Mouse (Mus musculus) heart, embryonic 11.5 days (tissue): ENCODE results near the gene Cdk11b. TPM values are rescaled to one million over a fixed set of nuclear protein-coding genes. Genes with fewer than 3 reads are reported as not detected.
A peak's percentile ranks its signal among the peaks of the same experiment; 100 is the strongest.

Experiments used
- ATAC-seq: fragments of 200-750 bp; cut with Nextera tagmentation; replicated peaks from 2 replicates; pipeline ENCODE4 v1.8.0; 2017; ENCODE audit warnings: moderate library complexity; ENCODE audit not compliant: insufficient number of reproducible peaks, low FRiP score, low TSS enrichment
- H3K27ac ChIP-seq: fragments of 300-500 bp; sonication (generic); 2 replicates; pipeline ENCODE4 v1.5.1; 2014; ENCODE audit warnings: mild to moderate bottlenecking, low read depth, low read length
- H3K27me3 ChIP-seq: fragments of 300-500 bp; sonication (generic); 2 replicates; pipeline ENCODE4 v1.6.1; 2014; ENCODE audit warnings: mild to moderate bottlenecking, low read length, mixed read lengths; ENCODE audit not compliant: control insufficient read depth, insufficient read depth
- H3K36me3 ChIP-seq: fragments of 300-500 bp; sonication (generic); 2 replicates; pipeline ENCODE4 v1.6.1; 2014; ENCODE audit warnings: mild to moderate bottlenecking, low read length, moderate library complexity, mixed read lengths; ENCODE audit not compliant: control insufficient read depth, insufficient read depth
- H3K4me1 ChIP-seq: fragments of 300-500 bp; sonication (generic); 2 replicates; pipeline ENCODE4 v1.6.1; 2014; ENCODE audit warnings: low read length; ENCODE audit not compliant: control insufficient read depth, insufficient read depth
- H3K4me2 ChIP-seq: fragments of 300-500 bp; sonication (generic); 2 replicates; pipeline ENCODE4 v1.6.1; 2014; ENCODE audit warnings: mild to moderate bottlenecking, moderate library complexity
- H3K4me3 ChIP-seq: fragments of 300-500 bp; sonication (generic); 2 replicates; pipeline ENCODE4 v1.5.1; 2014; ENCODE audit warnings: low read depth, low read length
- H3K9ac ChIP-seq: fragments of 300-500 bp; sonication (generic); 2 replicates; pipeline ENCODE4 v1.6.1; 2014; ENCODE audit warnings: mild to moderate bottlenecking, low read depth, low read length, moderate library complexity
- H3K9me3 ChIP-seq: fragments of 300-500 bp; sonication (generic); replicated peaks from 2 replicates; pipeline ENCODE4 v1.6.1; 2016; ENCODE audit warnings: low read length; ENCODE audit not compliant: control insufficient read depth
- WGBS: fragments of 180-500 bp; shearing (Covaris S2); extraction: QIAGEN DNeasy Blood & Tissue Kit; methylation state at CpG from one replicate; pipeline ENCODE4 v1.1.7; 2014; ENCODE audit not compliant: insufficient replicate concordance; 5-methylcytosine and 5-hydroxymethylcytosine counted together
- polyA plus RNA-seq: library from polyadenylated mRNA; unstranded; fragments of >200 nt; fragmentation: Nextera tagmentation; extraction: Ambion mirVana; gene quantifications from 2 replicates; pipeline ENCODE4 v1.2.1, GENCODE M21; 2014

The Cdk11b gene
- polyA plus RNA-seq, 1 experiment from 2014 or later: 48.2 TPM

DNA sequence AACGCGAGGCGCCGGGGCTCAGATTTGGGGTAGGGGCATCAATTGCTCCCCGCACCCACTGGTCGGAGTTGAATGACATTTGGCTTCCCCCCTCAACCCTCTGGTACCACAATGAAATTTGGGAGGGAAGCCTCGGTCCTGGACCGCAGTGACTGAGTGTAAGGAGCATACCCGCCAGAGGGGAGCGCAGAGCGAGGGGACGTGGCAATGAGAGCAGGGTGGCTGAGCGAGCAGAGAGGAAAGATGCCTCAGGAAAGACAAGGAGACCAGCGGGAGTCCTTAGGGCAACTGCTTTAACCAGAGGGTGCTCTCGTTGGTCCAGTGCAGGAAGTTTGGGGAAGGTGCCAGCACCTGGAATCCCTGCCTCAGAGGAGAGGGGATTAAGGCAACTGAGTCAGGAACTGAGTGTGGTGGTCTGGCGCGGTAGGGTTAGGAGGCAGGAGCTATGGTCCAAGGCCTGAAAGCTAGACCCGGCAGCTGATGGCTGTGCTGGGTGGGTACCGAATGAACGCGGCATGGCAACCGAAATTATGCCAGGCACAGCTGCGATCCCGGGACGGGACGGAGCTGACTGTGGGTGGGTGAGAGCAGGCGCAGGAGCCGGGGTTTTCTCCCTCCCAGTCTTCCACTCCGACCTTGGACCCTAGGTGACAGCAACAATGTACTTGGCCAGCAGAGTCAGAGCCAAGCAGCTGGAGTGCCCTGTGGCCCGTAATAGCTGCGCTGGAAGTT lies 29.0 kb downstream of the Cdk11b start:
- H3K4me3 ChIP-seq: peak overlapping the region; percentile 46
- peaks cover 40% of the 10 kb centered on the region for H3K4me1 ChIP-seq
- 2% methylated on average over 31 of the region's 31 CpGs for WGBS
- ATAC-seq: no peak
- H3K36me3 ChIP-seq: peaks cover 26% of the 10 kb centered on the region
- peak overlapping the region; percentile 89 for H3K27ac ChIP-seq
- no peaks in the 10 kb centered on the region for H3K9me3 ChIP-seq
- peaks cover 30% of the 10 kb centered on the region for H3K27me3 ChIP-seq
- H3K4me2 ChIP-seq: peak overlapping the region; percentile 77
- peak overlapping the region; percentile 74 for H3K9ac ChIP-seq

DNA sequence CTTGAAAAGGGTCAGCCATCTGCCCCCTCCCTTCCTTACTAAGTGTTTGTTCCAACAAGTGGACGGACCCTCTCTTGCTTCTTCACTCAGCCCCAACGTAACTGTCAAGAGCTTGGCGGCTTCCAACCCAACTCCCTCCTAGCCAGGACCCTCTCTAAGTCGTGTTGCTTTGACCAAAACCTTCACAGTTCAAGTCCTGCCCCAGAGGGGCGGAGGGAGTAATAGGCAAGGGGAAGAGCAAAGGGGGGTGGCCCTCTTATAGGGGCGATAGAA lies 29.5 kb downstream of the Cdk11b start:
- H3K9me3 ChIP-seq: no peaks in the 10 kb centered on the region
- peaks cover 40% of the 10 kb centered on the region for H3K4me1 ChIP-seq
- H3K27ac ChIP-seq: no peak overlapping the region
- WGBS: 1% methylated on average over 6 of the region's 6 CpGs
- H3K27me3 ChIP-seq: peaks cover 30% of the 10 kb centered on the region
- ATAC-seq: no peak
- peak overlapping the region; percentile 46 for H3K4me3 ChIP-seq
- H3K4me2 ChIP-seq: peak overlapping the region; percentile 77
- H3K9ac ChIP-seq: peak overlapping the region; percentile 74; the same call in 1 of the 2 replicates
- peaks cover 24% of the 10 kb centered on the region for H3K36me3 ChIP-seq

DNA sequence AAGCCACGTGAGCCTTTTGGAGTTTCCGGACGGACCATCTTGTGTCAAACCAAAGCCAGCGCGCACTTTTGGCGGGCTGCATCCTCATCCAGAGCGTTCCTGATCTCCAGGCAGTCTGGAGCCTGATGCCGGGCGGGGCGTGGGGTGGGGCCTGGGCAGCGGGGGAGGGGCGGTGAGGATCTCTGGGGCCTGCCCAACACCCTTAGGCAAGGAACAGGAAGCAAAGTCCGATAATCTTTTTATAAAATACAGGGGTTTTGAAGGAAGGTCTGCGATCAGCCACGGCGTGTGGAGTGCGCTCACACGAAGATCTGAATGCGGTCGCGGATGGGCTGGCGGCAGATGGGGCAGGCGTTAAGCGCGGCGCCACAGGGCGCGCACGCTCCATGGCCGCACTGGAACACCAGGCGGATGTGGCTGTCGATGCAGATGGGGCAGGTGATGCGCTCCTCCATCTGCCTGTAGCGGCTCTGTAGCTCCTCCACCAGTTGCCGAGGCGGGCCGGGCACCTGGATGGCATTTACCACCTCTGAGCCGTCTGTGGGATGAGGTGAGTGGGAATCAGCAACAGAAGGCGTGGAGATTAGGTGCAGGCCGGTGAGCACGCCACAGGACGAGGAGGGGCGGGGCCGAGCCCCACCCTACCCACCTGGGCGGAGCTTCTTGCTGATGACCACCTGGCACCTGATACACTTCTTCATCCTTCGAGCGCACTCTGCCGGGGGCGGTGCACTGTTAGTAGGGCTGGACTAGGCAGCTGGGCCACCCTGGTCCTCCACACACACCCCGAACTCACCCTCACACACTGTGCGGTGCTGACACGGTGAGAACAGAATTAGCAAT lies 30.0 kb downstream of the Cdk11b start:
- H3K4me1 ChIP-seq: peaks cover 40% of the 10 kb centered on the region
- H3K9ac ChIP-seq: peak overlapping the region; percentile 63
- peak overlapping the region; percentile 77 for H3K4me2 ChIP-seq
- no peaks in the 10 kb centered on the region for H3K9me3 ChIP-seq
- peaks cover 30% of the 10 kb centered on the region for H3K27me3 ChIP-seq
- H3K27ac ChIP-seq: no peak overlapping the region
- H3K4me3 ChIP-seq: peak overlapping the region; percentile 46
- peaks cover 18% of the 10 kb centered on the region for H3K36me3 ChIP-seq
- 2% methylated on average over 52 of the region's 52 CpGs for WGBS
- ATAC-seq: peak; percentile 12; the same call in 1 of the 2 replicates

DNA sequence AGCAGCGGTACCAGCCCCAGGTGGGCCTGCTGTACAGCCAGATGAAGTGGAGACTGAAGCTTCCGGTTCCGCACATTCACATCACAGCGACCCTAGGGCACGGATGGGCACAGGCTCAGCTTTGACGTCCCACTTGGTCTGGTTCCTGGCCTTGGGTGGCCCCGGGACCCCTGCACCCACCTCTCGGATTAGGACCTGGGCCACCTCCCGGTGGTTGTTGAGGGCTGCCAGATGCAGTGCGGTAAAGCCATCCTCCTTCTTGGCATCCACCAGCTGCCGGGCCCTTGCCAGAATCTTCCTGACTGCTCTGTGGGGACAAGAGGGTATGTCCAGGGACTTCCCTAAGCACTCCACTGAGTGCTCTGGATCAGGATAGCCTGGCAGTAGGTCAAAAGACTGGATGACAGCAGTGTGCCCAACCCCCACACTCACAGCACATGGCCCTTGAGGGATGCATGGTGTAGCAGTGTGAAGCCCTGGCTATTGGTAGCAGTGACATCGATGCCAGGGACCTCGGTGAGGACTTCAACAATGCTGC lies 31.6 kb downstream of the Cdk11b start:
- Histone ChIP-seq H3K4me3 (no peak overlapping the region), H3K9ac (no peak overlapping the region), H3K36me3 (0 out of 2 replicates have a peak, but pooled peaks cover 4% of the 10 kb centered on the region), H3K4me2 (no peak overlapping the region), H3K27ac (no peak overlapping the region), H3K27me3 (peaks cover 30% of the 10 kb centered on the region), H3K9me3 (no peaks in the 10 kb centered on the region), H3K4me1 (peaks cover 37% of the 10 kb centered on the region)
- WGBS: 83% methylated on average over 13 of the region's 13 CpGs
- no peak for ATAC-seq

DNA sequence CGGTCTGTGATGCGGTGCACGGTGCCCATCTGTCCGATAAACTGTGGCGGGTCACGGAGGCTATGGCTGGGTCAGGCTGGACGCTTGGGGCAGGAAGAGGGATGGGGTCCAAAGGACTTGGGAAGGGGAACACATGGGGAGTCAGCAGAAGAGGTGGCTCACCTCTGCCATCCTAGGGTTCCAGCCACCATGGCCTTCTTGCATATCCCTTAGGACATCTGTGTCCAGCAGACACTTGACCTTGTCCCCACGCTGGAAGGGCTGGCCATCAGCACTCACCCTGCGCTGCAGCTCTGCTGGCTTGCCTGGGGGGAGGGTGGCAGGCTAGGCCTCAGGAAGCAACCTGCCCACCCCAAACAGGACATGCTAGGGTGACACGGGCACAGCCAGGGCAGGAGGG lies 34.3 kb downstream of the Cdk11b start:
- no peak overlapping the region for H3K27ac ChIP-seq
- peaks cover 19% of the 10 kb centered on the region for H3K27me3 ChIP-seq
- no peaks in the 10 kb centered on the region for H3K9me3 ChIP-seq
- no peak overlapping the region for H3K4me3 ChIP-seq
- H3K4me2 ChIP-seq: no peak overlapping the region
- H3K36me3 ChIP-seq: 0 out of 2 replicates have a peak, but pooled peaks cover 4% of the 10 kb centered on the region
- no peak overlapping the region for H3K9ac ChIP-seq
- WGBS: 87% methylated on average over 10 of the region's 10 CpGs
- H3K4me1 ChIP-seq: peaks cover 20% of the 10 kb centered on the region
- ATAC-seq: no peak

DNA sequence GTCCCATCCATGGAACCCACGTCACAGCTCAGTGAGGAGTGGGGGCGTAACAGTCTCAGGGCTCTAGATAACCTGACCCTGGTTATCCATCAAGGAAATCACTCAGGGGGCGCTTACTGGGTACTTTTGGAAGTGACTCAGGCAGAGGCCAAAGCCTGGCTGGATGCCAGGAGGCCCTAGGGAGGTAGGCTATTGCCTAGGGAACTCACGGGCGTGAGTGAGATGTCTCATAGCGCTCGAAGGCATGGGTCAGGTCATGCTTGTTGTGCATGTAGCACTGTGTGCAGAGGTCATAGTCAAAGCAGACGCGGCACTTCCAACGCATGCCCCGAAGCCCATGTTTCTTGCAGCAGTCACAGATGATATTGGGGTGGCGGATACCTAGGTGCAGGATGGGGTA lies 36.0 kb downstream of the Cdk11b start:
- Histone ChIP-seq H3K9me3 (no peaks in the 10 kb centered on the region), H3K27me3 (peaks cover 7% of the 10 kb centered on the region), H3K4me3 (no peak overlapping the region), H3K9ac (no peak overlapping the region), H3K27ac (no peak overlapping the region), H3K36me3 (0 out of 2 replicates have a peak, but pooled peaks cover 4% of the 10 kb centered on the region), H3K4me1 (peaks cover 5% of the 10 kb centered on the region; the same call in 1 of the 2 replicates), H3K4me2 (no peak overlapping the region)
- no peak for ATAC-seq
- 72% methylated on average over 12 of the region's 12 CpGs for WGBS

DNA sequence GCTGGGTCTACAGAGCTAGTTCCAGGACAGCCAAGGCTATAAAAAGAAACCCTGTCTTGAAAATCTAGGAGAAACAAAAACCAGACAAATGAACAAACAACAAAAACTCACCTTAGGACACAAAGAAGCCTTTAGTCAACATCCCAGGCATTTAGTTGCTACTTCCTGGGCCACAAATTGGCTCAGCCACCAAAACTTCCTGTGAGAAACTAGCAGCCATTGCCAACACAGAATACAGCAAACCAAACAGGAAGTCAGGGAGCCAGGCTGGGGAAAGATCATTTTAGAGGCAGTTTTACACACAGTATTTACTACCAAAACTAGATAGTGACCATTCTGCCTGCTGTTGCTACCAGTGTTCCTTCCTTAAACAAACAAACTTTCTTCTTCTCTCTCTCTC lies 42.2 kb downstream of the Cdk11b start:
- Histone ChIP-seq H3K4me3 (no peak overlapping the region), H3K9me3 (no peaks in the 10 kb centered on the region), H3K9ac (no peak overlapping the region), H3K27ac (no peak overlapping the region), H3K27me3 (no peaks in the 10 kb centered on the region), H3K4me2 (no peak overlapping the region), H3K4me1 (peaks cover 6% of the 10 kb centered on the region), H3K36me3 (no peaks in the 10 kb centered on the region)
- no peak for ATAC-seq

DNA sequence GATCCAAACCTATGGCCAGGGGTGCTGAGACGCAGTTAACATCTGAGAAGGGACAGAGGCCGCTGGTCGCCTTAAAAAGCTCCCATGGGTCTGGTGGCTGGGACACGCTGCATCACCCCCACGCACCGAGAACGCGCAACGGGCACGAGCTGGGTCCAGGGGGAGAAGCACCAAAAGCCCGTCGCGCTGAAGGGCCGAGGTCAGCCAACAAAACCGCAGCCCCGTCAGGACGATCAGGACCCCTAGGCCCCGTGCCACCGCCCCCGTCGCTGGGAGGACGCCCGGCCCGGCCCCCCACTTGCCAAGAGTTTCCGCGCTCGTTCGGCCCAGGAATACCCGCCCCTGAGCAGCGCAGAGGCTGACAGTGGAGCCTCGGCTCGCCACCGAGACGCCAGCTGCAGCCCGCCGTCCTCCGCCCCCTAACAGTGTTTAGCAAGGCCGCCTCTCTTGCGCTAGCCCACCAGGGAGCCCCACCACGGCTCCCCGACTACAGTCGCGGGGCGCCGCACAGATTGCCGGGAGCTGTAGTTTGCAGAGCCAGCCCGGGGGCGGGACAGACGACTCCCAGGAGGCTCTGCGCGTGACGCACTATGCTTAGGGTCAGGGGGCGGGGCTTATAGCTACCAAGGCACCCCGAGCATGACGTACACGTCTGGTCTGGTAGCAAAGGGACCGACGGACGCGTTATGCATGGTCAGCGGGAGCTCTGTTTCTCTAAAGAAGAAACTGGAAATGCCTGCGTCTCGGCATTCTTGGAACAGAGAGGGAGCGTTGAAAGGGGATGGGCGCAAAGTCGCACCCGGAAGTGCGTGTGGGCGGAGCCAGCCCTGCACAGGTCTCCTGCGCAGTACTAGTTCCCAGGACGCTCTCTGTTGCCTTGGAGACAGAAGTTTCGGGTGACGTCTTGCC lies 44.3 kb downstream of the Cdk11b start, which contains the start of gene Mib2:
Gene Mib2 (minus strand): TSS at position 510 of the 909 bp plus-strand sequence.
- peak within 1 kb of the TSS; percentile 74 for H3K4me3 ChIP-seq
- peaks cover 6% of the 10 kb centered on the region for H3K4me1 ChIP-seq
- H3K4me2 ChIP-seq: peak within 1 kb of the TSS; percentile 97
- no peaks in the 10 kb centered on the region for H3K9me3 ChIP-seq
- WGBS: under 1% methylated on average over 67 of the region's 73 CpGs
- no peaks in the 10 kb centered on the region for H3K27me3 ChIP-seq
- no peaks in the 10 kb centered on the region for H3K36me3 ChIP-seq
- H3K9ac ChIP-seq: peak within 1 kb of the TSS; percentile 75
- H3K27ac ChIP-seq: peak within 1 kb of the TSS; percentile 42
- ATAC-seq: peak; percentile 99
